Mouse (Mus musculus): Measurements from ENCODE around the gene Gmnn. TPM values are rescaled to one million over a fixed set of nuclear protein-coding genes. Genes with fewer than 3 reads are reported as not detected.

Gmnn gene
- total RNA-seq, 2 experiments from 2014 or later = 4.0 to 5.5 TPM

- no peak for DNase-seq
- intact Hi-C loops (cut with DNase I) = no loop called here
These were observed 49.1 kb downstream of the Gmnn start for GRCm38 (mm10) chr13:24712581-24713130.

DNA sequence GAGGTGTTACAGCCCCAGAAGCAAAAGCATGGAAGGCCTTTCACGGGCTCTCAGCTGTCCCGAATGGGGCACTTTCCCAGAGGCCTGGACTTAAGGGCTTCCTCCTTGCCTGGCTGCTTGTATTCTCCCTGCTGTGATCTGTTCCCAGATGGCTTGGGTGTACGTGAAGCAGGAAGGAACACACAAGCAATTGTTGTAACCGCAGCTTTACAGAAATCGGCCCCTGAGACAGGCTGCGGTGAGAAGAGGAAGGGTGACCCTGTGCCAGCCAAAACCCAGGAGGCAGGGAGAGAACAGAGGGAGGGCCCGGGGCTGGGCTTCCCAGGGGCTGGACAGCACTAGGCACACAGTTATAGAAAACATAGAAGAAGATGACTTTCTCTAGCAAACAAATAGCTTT lies 50.8 kb downstream of the Gmnn start:
- no peak for DNase-seq
- intact Hi-C loops (cut with DNase I) = no loop called here

DNA sequence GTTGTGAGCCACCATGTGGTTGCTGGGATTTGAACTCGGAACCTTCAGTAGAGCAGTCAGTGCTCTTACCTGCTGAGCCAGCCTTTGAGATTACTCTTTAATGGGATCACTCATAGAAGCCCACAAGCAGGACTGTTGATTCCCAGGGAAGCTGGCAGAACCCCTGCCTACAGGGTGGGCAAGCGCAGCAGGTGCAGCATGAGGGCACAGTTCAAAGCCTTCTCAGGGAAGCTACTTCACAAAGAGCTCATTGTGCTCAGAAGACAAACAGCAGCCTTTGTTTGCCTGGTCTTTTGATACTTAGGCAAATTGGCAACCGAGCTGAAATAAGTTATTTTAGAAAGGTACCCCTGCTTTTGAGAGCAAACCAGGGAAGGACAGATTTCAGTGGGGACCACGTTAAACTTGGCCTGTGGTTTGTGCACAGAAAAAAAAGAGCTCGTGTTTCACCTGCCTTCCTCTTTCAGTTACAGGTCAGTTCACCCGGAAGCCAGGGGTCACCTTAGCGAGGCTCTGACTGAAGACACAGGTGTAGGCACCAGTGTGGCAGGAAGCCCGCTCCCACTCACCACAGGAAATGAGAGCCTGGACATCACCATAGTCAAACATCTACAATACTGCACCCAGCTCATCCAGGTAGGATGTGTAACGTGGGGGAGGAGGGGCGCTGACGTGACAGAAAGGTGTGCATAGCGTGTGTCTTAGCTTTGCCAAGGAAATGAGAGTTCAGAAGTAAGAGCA lies 51.9 kb downstream of the Gmnn start:
- intact Hi-C loops (cut with DNase I) = no loop called here
- no peak for DNase-seq

GRCm38 (mm10) chr13:24702128-24702527 lies 59.6 kb downstream of the Gmnn start:
- no peak for DNase-seq
- intact Hi-C loops (cut with DNase I) = no loop called here

Other genes with a start within 250 kb of the Gmnn start
- 10 to 100 TPM; 55.7 to 56.5 TPM for gene Ripor2, start 179.7 kb downstream of the Gmnn start, total RNA-seq (2021)
- not detected for gene Armh2, start 20.7 kb downstream of the Gmnn start, total RNA-seq (2021)
- 100 to 1,000 TPM; 219 to 228 TPM for gene BC005537, start 39.7 kb upstream of the Gmnn start, total RNA-seq (2021)
- gene Acot13, start 69.6 kb upstream of the Gmnn start, total RNA-seq (2021) = 10 to 100 TPM; 37.2 to 38.3 TPM
- 10 to 100 TPM; 22.4 to 22.6 TPM for gene Tdp2, start 69.8 kb upstream of the Gmnn start, total RNA-seq (2021)
- gene D130043K22Rik, start 83.2 kb upstream of the Gmnn start, total RNA-seq (2021) = 10 to 100 TPM; 19.1 to 22.2 TPM
- gene Aldh5a1, start 175.7 kb upstream of the Gmnn start, total RNA-seq (2021) = 10 to 100 TPM; 40.3 to 44.6 TPM
- 1 to 10 TPM; 2.9 to 3.0 TPM for gene Gpld1, start 181.2 kb upstream of the Gmnn start, total RNA-seq (2021)